Mouse (Mus musculus): ENCODE measurements around the gene Mkln1. TPM values are rescaled to one million over a fixed set of nuclear protein-coding genes. Genes with fewer than 3 reads are reported as not detected.

Gene Mkln1
- polyA plus RNA-seq, 1 experiment from 2014 or later: 155 TPM

DNA sequence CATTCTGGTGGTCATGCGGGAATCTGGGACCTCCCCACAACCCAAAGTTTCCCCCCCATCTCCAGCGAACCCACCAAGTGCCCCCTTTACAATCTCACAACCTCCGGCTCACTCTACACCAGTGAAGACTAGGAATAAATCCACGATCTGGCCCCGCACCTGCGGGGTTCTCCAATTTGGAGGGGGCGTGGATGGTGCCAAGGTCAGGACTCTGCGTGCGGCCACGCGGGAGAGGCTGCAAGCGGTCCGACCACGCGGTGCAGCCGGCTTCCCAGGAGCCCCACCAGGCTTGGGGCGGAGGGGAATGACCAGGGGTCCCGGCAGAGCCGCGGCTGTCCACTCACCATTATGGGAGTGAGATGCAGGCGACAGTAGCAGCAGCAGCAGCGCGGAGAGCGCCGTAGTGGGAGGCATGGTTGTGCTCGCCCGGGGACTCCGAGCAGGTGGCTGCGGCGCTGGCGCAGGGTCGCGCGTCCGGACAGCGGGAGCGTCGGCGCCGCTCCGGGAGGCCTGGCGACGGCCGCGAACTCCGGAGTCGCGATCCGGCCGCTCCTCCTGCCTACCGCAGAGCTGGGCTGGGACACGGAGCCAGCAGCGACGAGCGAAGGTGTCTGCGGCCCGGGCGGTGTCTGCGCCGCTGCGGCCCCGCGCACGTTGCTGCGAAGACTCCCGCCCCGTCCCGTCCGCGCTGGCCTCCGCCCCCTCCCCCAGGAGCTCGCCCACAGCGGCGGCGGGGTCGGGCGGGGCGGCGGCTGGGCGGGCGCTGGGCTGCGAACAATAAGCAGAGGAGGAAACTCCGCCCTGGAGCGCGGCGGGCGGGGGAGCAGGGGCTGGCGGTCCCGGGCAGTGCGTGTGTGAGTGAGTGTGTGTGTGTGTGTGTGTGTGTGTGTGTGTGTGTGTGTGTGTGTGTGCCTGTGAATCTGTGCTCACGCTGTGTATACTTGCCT lies 165.0 kb downstream of the Mkln1 start, which contains the start of gene Podxl:
Podxl (minus strand) TSS at position 747 of the 947 bp plus-strand sequence.
- Histone ChIP-seq H3K9me3 (no peaks in the 10 kb centered on the region), H3K4me1 (replicated peaks) (peaks cover 58% of the 10 kb centered on the region), H3K27ac (replicated peaks) (peak within 1 kb of the TSS; percentile 75), H3K4me3 (peak within 1 kb of the TSS; percentile 87), H3K27me3 (peaks cover 3% of the 10 kb centered on the region; the same call in 1 of the 2 replicates), H3K4me2 (peak within 1 kb of the TSS; percentile 93), H3K9ac (peak within 1 kb of the TSS; percentile 91), H3K36me3 (no peaks in the 10 kb centered on the region)
- ATAC-seq (ENCODE audit: low read depth): peak; percentile 88
- WGBS: under 1% methylated on average over 70 of the region's 91 CpGs

GRCm38 (mm10) chr6:31564182-31564531 lies 165.6 kb downstream of the Mkln1 start:
- ATAC-seq (ENCODE audit: low read depth): peak; percentile 54
- Histone ChIP-seq H3K4me3 (peak overlapping the region; percentile 87), H3K27me3 (peaks cover 7% of the 10 kb centered on the region; the same call in 1 of the 2 replicates), H3K9me3 (no peaks in the 10 kb centered on the region), H3K36me3 (no peaks in the 10 kb centered on the region), H3K4me2 (peak overlapping the region; percentile 93), H3K9ac (peak overlapping the region; percentile 91), H3K27ac (replicated peaks) (peak overlapping the region; percentile 75), H3K4me1 (replicated peaks) (peaks cover 54% of the 10 kb centered on the region)
- WGBS: under 1% methylated on average over 18 of the region's 18 CpGs

- WGBS: 1% methylated on average over 17 of the region's 17 CpGs
- H3K9ac ChIP-seq: peak overlapping the region; percentile 91
- peak overlapping the region; percentile 61; the same call in 1 of the 2 replicates for H3K27ac ChIP-seq (replicated peaks)
- ATAC-seq (ENCODE audit: low read depth): no peak
- peaks cover 10% of the 10 kb centered on the region; the same call in 1 of the 2 replicates for H3K27me3 ChIP-seq
- peaks cover 46% of the 10 kb centered on the region for H3K4me1 ChIP-seq (replicated peaks)
- no peaks in the 10 kb centered on the region for H3K9me3 ChIP-seq
- H3K36me3 ChIP-seq: no peaks in the 10 kb centered on the region
- H3K4me3 ChIP-seq: peak overlapping the region; percentile 87
- peak overlapping the region; percentile 93 for H3K4me2 ChIP-seq
Measured at GRCm38 (mm10) chr6:31564901-31565391, 166.4 kb downstream of the Mkln1 start.

Other genes with a start within 250 kb of the Mkln1 start
- 14.8 and 15.3 TPM in 2 replicates for gene Podxl, start 165.2 kb downstream of the Mkln1 start, polyA plus RNA-seq (2015; fragmentation: Nextera tagmentation; extraction: Ambion mirVana)

Data from neural tube, embryonic 13.5 days (tissue).